Mouse (Mus musculus): ENCODE data around the gene Nmt1. TPM values are rescaled to one million over a fixed set of nuclear protein-coding genes. Genes with fewer than 3 reads are reported as not detected.

Nmt1 gene
- total and polyA plus RNA-seq, 3 experiments = 29.8 to 147 (median 70.5) TPM

GRCm38 (mm10) chr11:103005254-103005981 is 22.6 kb upstream of the Nmt1 start:
- Histone ChIP-seq H3K4me3 (ENCODE audit: control insufficient read depth in 1 of 2, insufficient read depth in 1 of 2, low read depth in 2 of 2, low read length in 2 of 2) (no peak overlapping the region), H3K9me3 (replicated peaks; ENCODE audit: insufficient read depth, low read length) (no peaks in the 10 kb centered on the region), H3K27me3 (ENCODE audit: control insufficient read depth in 1 of 2, insufficient read depth in 2 of 2, low read length in 2 of 2) (no peaks in the 10 kb centered on the region), H3K79me2 (ENCODE audit: control insufficient read depth, insufficient read depth, low read length, poor library complexity) (no peaks in the 10 kb centered on the region), H3K4me1 (ENCODE audit: control insufficient read depth in 1 of 2, insufficient read depth in 2 of 2, low read length in 2 of 2) (peaks cover 3 to 4% of the 10 kb centered on the region in 2 experiments; a peak in 1 of 4 replicates), H3K9ac (ENCODE audit: control insufficient read depth, low read depth, low read length, poor library complexity, severe bottlenecking) (no peak overlapping the region), H3K36me3 (ENCODE audit: control insufficient read depth in 1 of 2, insufficient read depth in 2 of 2, low read length in 2 of 2) (peaks cover 0 to 5% of the 10 kb centered on the region in 2 experiments; a peak in 1 of 4 replicates), H3K27ac (ENCODE audit: control insufficient read depth, low read depth, low read length) (no peak overlapping the region)
- DNase-seq (ENCODE audit: low read depth, low spot score) = no peak
- no peak for TF ChIP-seq ETS1 (IDR thresholded peaks at IDR 0.05; ENCODE audit: low read depth, low read length)
- TF ChIP-seq MXI1 (IDR thresholded peaks at IDR 0.05; ENCODE audit: low read depth, low read length) = no peak
- no peak for TF ChIP-seq POLR2A (IDR thresholded peaks at IDR 0.05; ENCODE audit: control insufficient read depth in 1 of 2, insufficient read depth in 1 of 2, low read depth in 1 of 2, low read length in 2 of 2, poor library complexity in 1 of 2)
- TF ChIP-seq CHD2 (IDR thresholded peaks at IDR 0.05; ENCODE audit: low read length) = no peak
- TF ChIP-seq POLR2AphosphoS5 (IDR thresholded peaks at IDR 0.05; ENCODE audit: borderline replicate concordance, low read depth, low read length) = no peak
- no peak for TF ChIP-seq RAD21 (IDR thresholded peaks at IDR 0.05; ENCODE audit: low read depth, low read length)
- no peak for TF ChIP-seq UBTF (IDR thresholded peaks at IDR 0.05; ENCODE audit: borderline replicate concordance, insufficient read depth, low read depth, low read length)
- TF ChIP-seq GABPA (IDR thresholded peaks at IDR 0.05; ENCODE audit: low read depth, low read length) = no peak
- TF ChIP-seq ZNF384 (IDR thresholded peaks at IDR 0.05; ENCODE audit: low read depth, low read length) = no peak
- no peak for TF ChIP-seq TAL1 (IDR thresholded peaks at IDR 0.05; ENCODE audit: low read length)
- no peak for TF ChIP-seq KAT2A (conservative IDR thresholded peaks at IDR 0.05; ENCODE audit: low read depth, low read length)
- no peak for TF ChIP-seq ZMIZ1 (IDR thresholded peaks at IDR 0.05; ENCODE audit: low read depth, low read length)
- no peak for TF ChIP-seq NELFE (IDR thresholded peaks at IDR 0.05; ENCODE audit: low read depth, low read length)
- no peak for TF ChIP-seq TCF12 (IDR thresholded peaks at IDR 0.05; ENCODE audit: low read depth, low read length)
- no peak for TF ChIP-seq USF1 (IDR thresholded peaks at IDR 0.05; ENCODE audit: low read depth, low read length)
- no peak for TF ChIP-seq MAZ (IDR thresholded peaks at IDR 0.05; ENCODE audit: low read depth, low read length)
- no peak for TF ChIP-seq TBP (IDR thresholded peaks at IDR 0.05; ENCODE audit: low read depth, low read length)

- Histone ChIP-seq H3K9me3 (replicated peaks; ENCODE audit: insufficient read depth, low read length) (no peaks in the 10 kb centered on the region), H3K27ac (ENCODE audit: control insufficient read depth, low read depth, low read length) (no peak overlapping the region), H3K9ac (ENCODE audit: control insufficient read depth, low read depth, low read length, poor library complexity, severe bottlenecking) (no peak overlapping the region), H3K4me3 (ENCODE audit: control insufficient read depth in 1 of 2, insufficient read depth in 1 of 2, low read depth in 2 of 2, low read length in 2 of 2) (no peak overlapping the region), H3K27me3 (ENCODE audit: control insufficient read depth in 1 of 2, insufficient read depth in 2 of 2, low read length in 2 of 2) (no peaks in the 10 kb centered on the region), H3K4me1 (ENCODE audit: control insufficient read depth in 1 of 2, insufficient read depth in 2 of 2, low read length in 2 of 2) (peaks cover 0 to 3% of the 10 kb centered on the region in 2 experiments; a peak in 1 of 4 replicates), H3K36me3 (ENCODE audit: control insufficient read depth in 1 of 2, insufficient read depth in 2 of 2, low read length in 2 of 2) (peaks cover 0 to 3% of the 10 kb centered on the region in 2 experiments; a peak in 1 of 4 replicates), H3K79me2 (ENCODE audit: control insufficient read depth, insufficient read depth, low read length, poor library complexity) (no peaks in the 10 kb centered on the region)
- TF ChIP-seq KAT2A (conservative IDR thresholded peaks at IDR 0.05; ENCODE audit: low read depth, low read length) = no peak
- TF ChIP-seq ZNF384 (IDR thresholded peaks at IDR 0.05; ENCODE audit: low read depth, low read length) = no peak
- TF ChIP-seq ZC3H11A (IDR thresholded peaks at IDR 0.05; ENCODE audit: low read depth, low read length) = no peak
- no peak for TF ChIP-seq USF1 (IDR thresholded peaks at IDR 0.05; ENCODE audit: low read depth, low read length)
- no peak for TF ChIP-seq NRF1 (IDR thresholded peaks at IDR 0.05; ENCODE audit: insufficient read depth, low read depth, low read length, poor library complexity, severe bottlenecking)
- TF ChIP-seq POLR2AphosphoS2 (IDR thresholded peaks at IDR 0.05; ENCODE audit: low read length) = no peak
- TF ChIP-seq GABPA (IDR thresholded peaks at IDR 0.05; ENCODE audit: low read depth, low read length) = no peak
- no peak for TF ChIP-seq POLR2A (IDR thresholded peaks at IDR 0.05; ENCODE audit: control insufficient read depth in 1 of 2, insufficient read depth in 1 of 2, low read depth in 1 of 2, low read length in 2 of 2, poor library complexity in 1 of 2)
- no peak for TF ChIP-seq UBTF (IDR thresholded peaks at IDR 0.05; ENCODE audit: borderline replicate concordance, insufficient read depth, low read depth, low read length)
- TF ChIP-seq GATA1 (IDR thresholded peaks at IDR 0.05; ENCODE audit: low read depth, low read length) = no peak
- TF ChIP-seq MAZ (IDR thresholded peaks at IDR 0.05; ENCODE audit: low read depth, low read length) = no peak
- no peak for TF ChIP-seq TCF12 (IDR thresholded peaks at IDR 0.05; ENCODE audit: low read depth, low read length)
- TF ChIP-seq CHD1 (IDR thresholded peaks at IDR 0.05; ENCODE audit: low read depth, low read length) = no peak
- no peak for TF ChIP-seq ZKSCAN1 (IDR thresholded peaks at IDR 0.05; ENCODE audit: low read depth, low read length)
- TF ChIP-seq MYB (IDR thresholded peaks at IDR 0.05; ENCODE audit: low read depth, low read length) = no peak
- TF ChIP-seq USF2 (IDR thresholded peaks at IDR 0.05; ENCODE audit: borderline replicate concordance in 1 of 2, insufficient read depth in 1 of 2, low read depth in 1 of 2, low read length in 2 of 2) = no peak
- no peak for TF ChIP-seq ZMIZ1 (IDR thresholded peaks at IDR 0.05; ENCODE audit: low read depth, low read length)
- no peak for TF ChIP-seq EP300 (IDR thresholded peaks at IDR 0.05; ENCODE audit: low read depth in 1 of 2, low read length in 2 of 2)
- no peak for TF ChIP-seq POLR2AphosphoS5 (IDR thresholded peaks at IDR 0.05; ENCODE audit: borderline replicate concordance, low read depth, low read length)
- no peak for DNase-seq (ENCODE audit: low read depth, low spot score)
These were observed 21.5 kb upstream of the Nmt1 start for GRCm38 (mm10) chr11:103006286-103007000.

All from MEL (cell line).